Mouse (Mus musculus) lung, adult 18-20 months (tissue): ENCODE data around the gene Slc9a9.

Source experiments
- DNase-seq, 2 experiments: peaks; one replicate each; pipeline ENCODE4 v3.0.0; 2022; ENCODE audit warnings: mixed read lengths in 2 of 2

Gene Slc9a9

DNA sequence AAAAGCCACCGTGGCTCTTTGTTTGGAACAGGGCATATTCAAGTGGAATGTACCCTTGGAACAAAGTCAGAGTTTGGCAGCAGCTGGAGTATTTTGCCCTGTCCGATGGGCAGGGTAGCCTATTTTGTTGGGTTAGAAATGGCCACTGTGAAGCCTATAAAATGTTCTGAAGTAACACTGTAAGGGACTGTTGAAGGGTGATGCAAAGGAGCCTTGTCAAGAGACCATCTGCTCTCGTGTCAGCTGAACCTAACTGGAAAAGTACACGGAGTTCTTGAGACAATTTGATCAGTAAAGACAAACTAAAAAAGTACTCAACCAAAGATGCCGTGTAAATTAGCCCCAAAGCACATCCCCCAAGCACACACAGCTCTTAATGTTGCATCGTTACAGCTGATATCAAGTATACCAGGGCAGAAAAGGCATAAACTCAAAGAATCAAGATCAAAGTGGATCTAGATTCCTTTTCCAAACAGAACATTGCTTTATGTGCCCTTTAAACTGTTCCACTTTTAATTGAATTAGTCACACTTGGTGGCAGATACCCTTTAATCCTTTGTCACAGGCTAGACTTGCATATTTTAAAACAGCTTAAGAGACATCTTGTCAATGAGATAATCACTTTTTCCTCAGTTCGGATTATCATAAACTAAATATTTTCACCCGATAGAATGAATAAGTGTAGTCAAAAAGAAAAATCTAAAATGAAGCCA is 416.6 kb downstream of the Slc9a9 start:
- DNase-seq = no peak

GRCm38 (mm10) chr9:95088221-95088620 is 418.5 kb downstream of the Slc9a9 start:
- DNase-seq = no peak

DNA sequence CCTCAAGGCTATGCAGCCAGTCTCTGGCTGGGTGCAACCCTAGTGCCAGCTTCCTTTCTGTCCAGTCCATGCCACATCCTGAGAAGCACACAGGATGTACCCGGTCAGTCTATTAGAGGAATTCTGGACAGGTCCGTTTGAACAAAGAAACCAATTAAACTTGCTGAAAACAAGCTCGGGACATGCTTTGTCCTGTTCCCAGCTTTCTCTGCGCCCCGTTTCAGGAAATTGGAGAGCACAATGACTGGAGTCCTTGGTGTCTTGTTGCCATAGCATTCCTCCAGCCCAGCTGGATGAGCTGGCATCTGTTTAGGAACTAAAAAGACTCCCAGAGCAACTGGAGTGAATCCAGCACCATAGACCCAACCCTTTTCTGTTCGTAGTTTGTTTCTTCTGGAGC is 419.3 kb downstream of the Slc9a9 start:
- peak in 1 of 2 experiments; percentile 32 for DNase-seq

GRCm38 (mm10) chr9:95096486-95096885 is 426.8 kb downstream of the Slc9a9 start:
- DNase-seq = no peak

DNA sequence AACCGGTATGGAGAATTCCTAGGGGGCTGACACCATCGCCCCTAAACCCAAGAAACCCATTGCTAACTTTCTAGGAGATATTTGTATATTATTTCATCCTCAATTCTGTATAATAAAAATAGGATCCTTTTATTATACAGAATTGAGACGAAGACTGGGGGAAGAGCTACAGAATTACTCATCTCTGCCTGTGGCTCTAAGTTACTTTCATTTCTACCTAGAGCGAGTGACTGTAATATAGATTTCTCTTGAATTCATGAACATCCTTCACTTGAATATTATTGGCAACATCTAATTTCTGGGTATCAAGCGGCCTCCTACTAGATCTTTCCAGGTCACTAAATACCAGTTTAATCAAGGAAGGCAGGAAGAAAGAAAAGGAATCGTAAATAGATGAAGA is 436.1 kb downstream of the Slc9a9 start:
- no peak for DNase-seq

GRCm38 (mm10) chr9:95109799-95110198 is 440.1 kb downstream of the Slc9a9 start:
- no peak for DNase-seq

- DNase-seq = no peak
Observed at GRCm38 (mm10) chr9:95110768-95111167, 441.1 kb downstream of the Slc9a9 start.

DNA sequence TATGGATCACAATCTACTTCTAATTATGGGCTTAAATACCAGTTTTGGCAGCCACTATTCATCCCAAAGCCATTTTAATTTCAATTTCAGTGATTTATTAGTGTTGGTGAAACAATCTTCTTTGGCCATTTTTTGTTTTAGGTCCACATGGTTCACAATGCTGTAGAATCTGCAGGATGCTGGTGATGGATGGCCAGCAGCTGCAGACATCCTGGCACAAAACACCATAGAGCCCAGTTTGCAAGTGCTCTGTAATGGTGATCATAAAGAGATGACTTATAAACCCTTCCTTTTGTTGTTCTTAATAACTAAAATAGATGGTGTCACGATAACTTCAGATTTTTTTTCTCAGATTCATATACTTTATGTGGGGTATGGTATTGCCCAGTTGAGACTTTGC is 442.0 kb downstream of the Slc9a9 start:
- DNase-seq = no peak

- DNase-seq = peak; percentile 10 to 58
Observed at GRCm38 (mm10) chr9:95113157-95114135, 443.7 kb downstream of the Slc9a9 start.

DNA sequence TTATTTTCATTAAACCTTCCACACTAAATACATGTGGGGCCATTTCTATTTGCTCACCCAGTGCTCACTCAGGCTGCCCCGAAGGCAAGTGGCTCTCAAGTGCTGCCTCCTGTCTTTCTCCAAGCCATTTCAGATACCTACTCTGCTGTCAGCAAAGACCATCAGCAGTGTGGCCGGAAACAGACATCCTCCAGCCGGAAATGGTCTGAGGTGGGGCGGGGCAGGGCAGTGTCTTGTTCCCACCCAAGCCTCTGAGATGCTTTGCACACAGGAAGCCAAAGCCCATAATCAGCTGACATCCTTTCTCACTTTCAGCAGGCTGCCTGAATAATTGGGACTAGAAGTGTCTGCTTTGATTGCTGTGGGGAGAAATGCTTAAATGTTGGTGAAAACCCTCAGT is 450.4 kb downstream of the Slc9a9 start:
- peak in 1 of 2 experiments; percentile 9 for DNase-seq

- DNase-seq = no peak
Observed at GRCm38 (mm10) chr9:95121151-95121835, 451.6 kb downstream of the Slc9a9 start.

DNA sequence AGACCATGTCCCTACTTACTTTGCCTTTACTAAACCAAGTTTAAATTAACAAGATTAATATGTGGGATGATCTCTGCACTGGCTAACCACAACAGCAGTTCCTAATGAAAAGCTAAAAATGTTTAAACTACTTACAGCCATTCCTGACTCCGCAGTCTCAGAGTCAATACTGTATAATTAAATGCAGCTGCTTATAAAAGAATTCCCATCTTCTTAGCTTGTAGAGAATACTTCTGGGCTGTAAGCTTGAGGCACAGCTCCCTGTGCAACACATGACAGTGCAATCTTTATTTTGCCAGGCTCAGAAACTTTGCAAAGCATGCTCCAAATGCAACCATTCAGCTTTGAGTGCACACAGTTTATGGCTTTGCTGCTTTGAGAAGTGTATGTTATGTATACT is 456.0 kb downstream of the Slc9a9 start:
- no peak for DNase-seq

DNA sequence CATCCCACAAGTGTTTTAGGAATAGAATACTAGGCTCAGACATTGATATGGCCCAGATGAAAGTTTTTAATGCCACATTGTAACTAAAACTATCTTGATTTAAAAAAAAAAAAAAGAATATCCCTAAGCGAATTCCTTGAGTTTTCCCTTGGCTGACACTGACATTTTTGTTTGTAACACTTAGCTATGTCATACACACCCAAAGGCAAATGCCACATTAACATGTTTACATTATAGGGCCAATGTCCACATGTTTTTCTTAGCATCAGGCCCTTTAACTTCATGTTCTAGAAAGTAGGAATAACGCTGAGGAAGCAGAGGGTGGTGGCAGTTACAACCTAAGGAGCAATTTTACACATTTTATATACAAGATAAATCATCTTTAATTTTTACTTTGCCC is 458.1 kb downstream of the Slc9a9 start:
- DNase-seq = no peak

DNA sequence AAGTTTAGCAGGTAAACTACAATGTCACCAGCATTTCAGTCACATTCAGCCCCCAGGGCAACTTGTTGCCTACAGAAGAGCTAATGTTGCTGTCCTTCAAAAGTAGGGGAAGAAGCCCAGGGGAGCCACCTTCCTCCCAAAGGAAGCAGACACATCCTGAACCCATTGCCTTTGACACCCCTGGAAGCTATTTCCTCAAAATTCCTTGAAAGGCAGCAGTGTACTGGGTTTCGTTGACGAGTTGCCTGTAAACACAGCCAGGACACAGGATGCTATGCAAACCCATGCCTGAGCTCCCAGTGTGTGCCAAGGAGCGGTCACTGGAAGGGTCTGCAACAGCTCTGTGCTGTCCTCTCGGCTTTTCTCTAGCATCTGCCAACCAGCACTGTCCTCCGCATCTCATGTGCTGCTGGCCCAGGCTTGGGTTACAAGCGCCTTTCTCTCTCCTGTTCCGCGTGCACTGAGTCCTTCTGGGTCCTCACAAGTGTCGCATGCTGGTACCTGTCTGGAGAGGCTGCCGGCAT is 479.6 kb downstream of the Slc9a9 start:
- no peak for DNase-seq

- DNase-seq = peak in 1 of 2 experiments; percentile 7
Observed at GRCm38 (mm10) chr9:95150096-95150495, 480.4 kb downstream of the Slc9a9 start.

DNA sequence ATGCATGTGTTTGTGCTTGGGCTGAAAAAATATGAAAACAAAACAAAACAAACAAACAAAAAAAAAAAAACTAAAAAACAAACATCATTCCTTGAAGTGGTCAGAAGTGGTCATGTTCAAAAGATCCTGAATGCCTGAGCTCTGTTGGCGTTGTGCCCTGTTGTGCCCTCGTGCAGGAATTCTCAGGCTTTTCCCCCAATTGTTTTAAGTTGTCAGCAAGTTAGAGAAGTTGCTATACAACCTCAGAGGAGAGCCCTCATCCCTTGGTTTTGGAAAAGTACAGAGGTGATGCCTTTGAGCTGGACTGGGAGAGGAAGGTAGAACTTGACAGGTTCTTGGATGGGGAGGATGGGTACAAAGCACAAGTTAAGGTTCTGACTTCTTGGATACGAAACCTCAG is 480.9 kb downstream of the Slc9a9 start:
- no peak for DNase-seq

GRCm38 (mm10) chr9:95150998-95151397 is 481.3 kb downstream of the Slc9a9 start:
- no peak for DNase-seq

DNA sequence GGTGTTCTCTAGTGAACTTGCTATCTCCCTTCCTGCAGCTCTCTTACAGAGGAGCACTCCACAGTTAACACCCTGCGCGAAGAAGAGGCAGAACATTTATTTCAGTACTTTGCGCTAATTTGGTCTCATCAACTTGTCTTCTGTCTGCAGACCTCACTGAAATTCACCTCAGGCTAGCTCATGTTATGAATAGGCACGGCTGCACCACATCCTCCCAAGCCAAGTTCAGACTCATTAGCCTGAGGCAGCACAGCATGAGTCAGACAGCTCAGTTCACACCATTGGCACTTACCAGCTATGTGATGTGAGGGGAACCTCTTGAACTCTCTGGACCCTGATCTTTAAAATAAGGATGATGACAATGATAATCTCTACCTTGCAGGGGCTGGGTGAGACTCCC is 482.0 kb downstream of the Slc9a9 start:
- no peak for DNase-seq

GRCm38 (mm10) chr9:95153966-95154365 is 484.3 kb downstream of the Slc9a9 start:
- no peak for DNase-seq

DNA sequence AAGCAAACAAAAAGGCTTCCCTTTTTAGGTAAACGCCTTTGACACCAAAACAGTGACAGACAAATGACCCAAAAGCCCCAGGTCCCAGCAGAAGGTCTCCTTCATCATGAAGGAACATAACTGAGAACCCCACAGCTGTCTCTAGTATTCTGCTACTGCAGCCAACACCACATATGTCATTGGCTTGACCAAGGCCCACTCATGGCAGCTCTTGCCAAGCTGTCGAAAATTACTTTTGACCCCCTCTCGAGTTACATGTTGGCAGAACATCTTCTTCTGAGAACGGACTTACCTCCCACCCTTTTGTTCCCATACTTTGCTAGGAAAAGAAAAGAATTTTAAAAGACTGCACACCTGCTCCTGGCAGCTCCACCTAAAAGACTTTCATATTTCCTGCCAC is 488.2 kb downstream of the Slc9a9 start:
- no peak for DNase-seq

DNA sequence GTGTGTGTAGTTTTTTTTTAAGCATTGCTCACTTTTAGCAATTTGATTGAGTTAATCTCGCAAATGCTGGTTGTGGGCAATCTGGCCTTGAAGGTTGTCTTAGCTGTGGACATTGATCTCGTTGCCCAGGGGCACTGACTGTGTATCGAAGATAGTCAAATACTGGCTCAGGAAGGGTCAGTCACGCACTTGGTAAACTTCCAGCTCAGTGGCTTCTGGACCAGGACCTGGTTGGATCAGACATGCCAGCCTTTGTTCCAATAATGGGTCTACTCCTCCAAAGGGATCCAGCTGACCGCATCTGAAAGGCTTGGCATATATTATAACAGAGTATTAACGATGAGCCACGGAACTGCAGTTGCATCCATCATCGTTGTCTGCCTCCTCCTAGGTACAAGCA is 489.2 kb downstream of the Slc9a9 start:
- no peak for DNase-seq

- DNase-seq = no peak
Observed at GRCm38 (mm10) chr9:95160575-95161300, 491.0 kb downstream of the Slc9a9 start.
